Mouse (Mus musculus): ENCODE measurements at regions not wholly inside any gene's neighbourhood (a gene's known extent, or its start where the extent isn't known, plus 50 kb on each side); places are given as distances from the start of the nearest gene placed in this dataset.

GRCm38 (mm10) chr9:46423184-46423967 lies 103.6 kb upstream of the 4931429L15Rik start:
- TF ChIP-seq POLR2A (IDR thresholded peaks at IDR 0.05; ENCODE audit: low read depth, low read length) (no peak), CTCF (IDR thresholded peaks at IDR 0.05; ENCODE audit: borderline replicate concordance, insufficient read depth, low read length) (no peak)
- Histone ChIP-seq H3K27ac (ENCODE audit: insufficient read depth, low read length) (no peak overlapping the region), H3K4me3 (ENCODE audit: insufficient read depth, low read length) (no peak overlapping the region), H3K4me1 (ENCODE audit: control insufficient read depth, insufficient read depth, low read length) (no peaks in the 10 kb centered on the region; the same call in 1 of the 2 replicates)

DNA sequence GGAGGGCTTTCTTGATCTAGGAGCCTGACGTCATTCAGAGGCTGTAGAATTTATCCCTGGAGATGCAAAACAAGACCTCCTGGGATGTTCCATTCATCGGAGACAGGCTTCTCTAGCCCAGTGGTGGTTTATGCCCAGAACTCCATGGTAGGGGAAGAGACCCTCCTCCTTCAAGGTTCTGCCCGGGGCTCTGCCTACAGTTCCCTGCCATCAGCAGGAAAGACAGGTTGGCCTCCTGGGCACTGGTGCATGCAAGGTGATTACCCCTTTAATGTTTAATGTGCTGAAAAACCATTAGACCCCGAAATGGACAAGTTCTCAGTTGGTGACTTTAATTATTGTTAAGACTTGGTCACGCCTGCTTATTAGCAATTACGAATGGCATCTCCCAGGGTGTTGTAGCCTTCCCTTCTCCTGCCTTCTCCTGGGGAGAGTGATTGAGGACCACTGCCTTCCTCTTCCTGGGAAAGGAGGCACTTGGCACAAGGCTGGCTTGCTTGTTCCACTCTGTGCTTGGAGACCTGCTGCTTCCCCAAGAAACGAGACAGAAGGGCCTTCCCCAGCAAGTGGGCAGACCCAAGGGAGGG lies 102.0 kb upstream of the 4931429L15Rik start:
- no peak overlapping the region for H3K27ac ChIP-seq (ENCODE audit: insufficient read depth, low read length)
- no peaks in the 10 kb centered on the region; the same call in 1 of the 2 replicates for H3K4me1 ChIP-seq (ENCODE audit: control insufficient read depth, insufficient read depth, low read length)
- no peak overlapping the region for H3K4me3 ChIP-seq (ENCODE audit: insufficient read depth, low read length)
- TF ChIP-seq POLR2A (IDR thresholded peaks at IDR 0.05; ENCODE audit: low read depth, low read length) = no peak
- no peak for TF ChIP-seq CTCF (IDR thresholded peaks at IDR 0.05; ENCODE audit: borderline replicate concordance, insufficient read depth, low read length)

DNA sequence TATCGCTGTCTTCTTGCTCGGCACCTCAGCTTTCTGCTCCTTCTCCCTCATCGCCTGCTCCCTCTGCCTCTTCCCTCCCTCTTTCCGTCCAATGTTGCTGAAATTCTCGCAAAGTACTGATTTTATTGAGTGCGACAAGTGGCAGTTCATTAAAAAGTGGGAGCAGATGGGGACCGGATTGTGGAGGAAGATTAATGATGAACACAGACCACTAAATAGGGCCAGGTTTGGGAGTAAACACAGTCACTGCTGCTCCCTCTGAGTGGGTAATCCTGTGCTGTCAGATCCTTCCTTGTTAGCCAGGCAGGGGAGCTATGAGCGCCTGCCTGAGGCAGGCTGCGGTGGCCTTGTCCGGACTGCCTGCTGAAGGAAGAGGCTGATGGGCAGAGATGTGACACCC lies 91.9 kb upstream of the 4931429L15Rik start:
- no peaks in the 10 kb centered on the region for H3K4me1 ChIP-seq (ENCODE audit: control insufficient read depth, insufficient read depth, low read length)
- TF ChIP-seq CTCF (IDR thresholded peaks at IDR 0.05; ENCODE audit: borderline replicate concordance, insufficient read depth, low read length) = no peak
- TF ChIP-seq POLR2A (IDR thresholded peaks at IDR 0.05; ENCODE audit: low read depth, low read length) = no peak
- no peak overlapping the region for H3K27ac ChIP-seq (ENCODE audit: insufficient read depth, low read length)
- H3K4me3 ChIP-seq (ENCODE audit: insufficient read depth, low read length) = no peak overlapping the region

- Histone ChIP-seq H3K4me3 (ENCODE audit: insufficient read depth, low read length) (no peak overlapping the region), H3K4me1 (ENCODE audit: control insufficient read depth, insufficient read depth, low read length) (no peaks in the 10 kb centered on the region), H3K27ac (ENCODE audit: insufficient read depth, low read length) (no peak overlapping the region)
- no peak for TF ChIP-seq CTCF (IDR thresholded peaks at IDR 0.05; ENCODE audit: borderline replicate concordance, insufficient read depth, low read length)
- no peak for TF ChIP-seq POLR2A (IDR thresholded peaks at IDR 0.05; ENCODE audit: low read depth, low read length)
These were observed 89.0 kb upstream of the 4931429L15Rik start for GRCm38 (mm10) chr9:46408776-46409175.

GRCm38 (mm10) chr9:46406606-46407005 lies 86.8 kb upstream of the 4931429L15Rik start:
- no peak overlapping the region for H3K4me3 ChIP-seq (ENCODE audit: insufficient read depth, low read length)
- no peak for TF ChIP-seq CTCF (IDR thresholded peaks at IDR 0.05; ENCODE audit: borderline replicate concordance, insufficient read depth, low read length)
- TF ChIP-seq POLR2A (IDR thresholded peaks at IDR 0.05; ENCODE audit: low read depth, low read length) = no peak
- no peak overlapping the region for H3K27ac ChIP-seq (ENCODE audit: insufficient read depth, low read length)
- no peaks in the 10 kb centered on the region for H3K4me1 ChIP-seq (ENCODE audit: control insufficient read depth, insufficient read depth, low read length)

DNA sequence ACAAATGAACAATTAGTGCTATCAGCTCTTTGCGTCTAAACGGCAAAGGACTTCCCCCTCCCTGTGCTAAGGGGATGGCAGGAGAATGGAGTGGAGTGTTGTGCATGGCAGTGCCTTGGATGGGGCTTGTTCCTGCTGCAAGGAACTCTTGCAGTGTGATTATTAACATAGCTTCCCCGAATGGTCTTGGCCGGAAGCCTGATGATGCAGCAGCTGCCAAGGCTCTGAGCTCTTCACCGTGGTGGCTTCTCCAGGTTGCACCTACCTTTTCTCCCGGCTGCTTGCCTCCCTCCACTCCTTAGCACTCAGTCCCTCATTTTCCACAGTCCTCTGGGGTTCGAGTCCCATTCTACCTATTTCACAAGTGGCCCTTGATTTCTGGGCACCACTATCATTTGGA lies 76.8 kb upstream of the 4931429L15Rik start:
- H3K27ac ChIP-seq (ENCODE audit: insufficient read depth, low read length) = no peak overlapping the region
- H3K4me1 ChIP-seq (ENCODE audit: control insufficient read depth, insufficient read depth, low read length) = no peaks in the 10 kb centered on the region
- no peak overlapping the region for H3K4me3 ChIP-seq (ENCODE audit: insufficient read depth, low read length)
- TF ChIP-seq POLR2A (IDR thresholded peaks at IDR 0.05; ENCODE audit: low read depth, low read length) (no peak), CTCF (IDR thresholded peaks at IDR 0.05; ENCODE audit: borderline replicate concordance, insufficient read depth, low read length) (no peak)

- TF ChIP-seq POLR2A (IDR thresholded peaks at IDR 0.05; ENCODE audit: low read depth, low read length) (no peak), CTCF (IDR thresholded peaks at IDR 0.05; ENCODE audit: borderline replicate concordance, insufficient read depth, low read length) (no peak)
- Histone ChIP-seq H3K4me3 (ENCODE audit: insufficient read depth, low read length) (no peak overlapping the region), H3K4me1 (ENCODE audit: control insufficient read depth, insufficient read depth, low read length) (no peaks in the 10 kb centered on the region), H3K27ac (ENCODE audit: insufficient read depth, low read length) (no peak overlapping the region)
These were observed 75.5 kb upstream of the 4931429L15Rik start for GRCm38 (mm10) chr9:46395156-46395765.

GRCm38 (mm10) chr9:46394239-46394638 lies 74.5 kb upstream of the 4931429L15Rik start:
- Histone ChIP-seq H3K27ac (ENCODE audit: insufficient read depth, low read length) (no peak overlapping the region), H3K4me3 (ENCODE audit: insufficient read depth, low read length) (no peak overlapping the region), H3K4me1 (ENCODE audit: control insufficient read depth, insufficient read depth, low read length) (no peaks in the 10 kb centered on the region)
- no peak for TF ChIP-seq POLR2A (IDR thresholded peaks at IDR 0.05; ENCODE audit: low read depth, low read length)
- TF ChIP-seq CTCF (IDR thresholded peaks at IDR 0.05; ENCODE audit: borderline replicate concordance, insufficient read depth, low read length) = no peak

- TF ChIP-seq CTCF (IDR thresholded peaks at IDR 0.05; ENCODE audit: borderline replicate concordance, insufficient read depth, low read length) (peak; percentile 74), POLR2A (IDR thresholded peaks at IDR 0.05; ENCODE audit: low read depth, low read length) (no peak)
- Histone ChIP-seq H3K4me3 (ENCODE audit: insufficient read depth, low read length) (no peak overlapping the region), H3K4me1 (ENCODE audit: control insufficient read depth, insufficient read depth, low read length) (no peaks in the 10 kb centered on the region), H3K27ac (ENCODE audit: insufficient read depth, low read length) (no peak overlapping the region)
These were observed 73.0 kb upstream of the 4931429L15Rik start for GRCm38 (mm10) chr9:46392641-46393321.

Measured in embryonic fibroblast, embryonic 13.5 days (primary cell).